Mouse (Mus musculus) hematopoietic stem cell, adult 5-6 weeks (primary cell): ENCODE measurements around the gene Kcnq4. TPM values are rescaled to one million over a fixed set of nuclear protein-coding genes. Genes with fewer than 3 reads are reported as not detected.

Experiments
- ATAC-seq, 2 experiments: fragments of 125-278 bp in 1 of 2; replicated peaks in 1 of 2; 2 replicates each; pipeline ENCODE4 v1.8.0; 2016 to 2017; ENCODE audit warnings: inconsistent platforms in 2 of 2, mild to moderate bottlenecking in 2 of 2, moderate number of reproducible peaks in 2 of 2, low read depth in 1 of 2, moderate TSS enrichment in 1 of 2; ENCODE audit not compliant: low FRiP score in 2 of 2, poor library complexity in 2 of 2, severe bottlenecking in 2 of 2, insufficient read depth in 1 of 2, low TSS enrichment in 1 of 2
- total RNA-seq: library from RNA; stranded (forward); fragments of 172-1452, 232-1000 nt; gene quantifications from 2 replicates; pipeline ENCODE4 v1.2.3, GENCODE M21; 2017

Gene Kcnq4
- total RNA-seq, 1 experiment from 2014 or later, result not detected

DNA sequence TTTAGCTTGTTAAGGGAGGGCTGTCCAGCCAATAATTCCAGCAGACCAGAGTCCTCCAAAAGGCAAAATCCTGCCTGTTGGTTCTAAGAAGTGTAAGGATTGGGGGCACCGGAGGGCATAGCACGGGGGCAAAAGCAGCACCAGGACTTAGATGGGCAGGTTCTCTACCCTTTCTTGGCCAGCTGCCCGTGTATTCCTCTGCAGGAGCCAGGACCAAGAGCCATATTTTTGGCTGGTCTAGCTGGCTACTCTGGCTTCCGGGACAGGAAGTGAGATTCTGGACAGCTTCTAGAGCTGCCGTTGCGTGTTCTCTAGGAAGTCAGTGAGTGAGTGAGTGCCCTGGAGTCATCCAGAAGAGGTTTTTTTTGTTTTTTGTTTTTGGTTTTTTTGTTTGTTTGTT is 18.3 kb downstream of the Kcnq4 start:
- ATAC-seq, result no peak

DNA sequence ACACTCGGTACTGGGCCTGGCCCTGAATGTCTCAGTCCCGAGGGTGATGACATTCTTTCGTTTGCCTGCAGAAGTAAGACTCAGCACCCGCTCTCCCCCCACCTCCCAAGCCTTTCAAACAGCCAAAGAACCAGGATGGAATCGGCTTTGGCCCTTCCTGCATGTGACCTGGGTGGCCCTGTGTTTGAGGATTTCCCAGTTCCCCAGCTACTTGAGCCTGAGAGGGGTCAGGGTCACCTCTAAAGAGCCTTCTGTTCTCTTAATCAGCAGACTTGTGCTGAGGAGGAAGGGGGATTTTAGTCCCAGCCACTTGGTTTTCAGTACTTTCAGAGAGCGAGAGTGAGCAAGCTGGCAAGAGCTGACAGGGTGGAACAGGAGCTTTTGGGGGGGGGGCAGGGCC is 19.0 kb downstream of the Kcnq4 start:
- no peak for ATAC-seq

DNA sequence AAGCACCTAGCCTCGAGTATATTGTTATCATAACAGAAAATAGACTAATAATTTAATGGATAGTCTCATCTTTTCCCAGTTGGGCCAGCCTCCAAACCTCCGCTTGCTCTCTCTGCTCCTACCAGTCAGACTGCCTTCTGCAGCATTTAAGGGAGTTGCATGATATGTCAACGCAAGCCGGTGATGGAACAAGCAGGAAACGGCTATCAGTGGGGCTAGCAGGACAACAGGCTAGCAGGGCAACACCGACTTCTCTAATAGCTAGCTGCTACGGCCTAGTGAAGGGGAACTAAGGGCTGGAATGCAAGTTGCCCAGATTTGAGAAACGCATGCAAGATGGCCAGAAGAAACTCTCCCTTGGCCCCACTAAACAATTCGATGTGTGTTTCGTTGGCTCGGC is 20.6 kb downstream of the Kcnq4 start:
- no peak for ATAC-seq

DNA sequence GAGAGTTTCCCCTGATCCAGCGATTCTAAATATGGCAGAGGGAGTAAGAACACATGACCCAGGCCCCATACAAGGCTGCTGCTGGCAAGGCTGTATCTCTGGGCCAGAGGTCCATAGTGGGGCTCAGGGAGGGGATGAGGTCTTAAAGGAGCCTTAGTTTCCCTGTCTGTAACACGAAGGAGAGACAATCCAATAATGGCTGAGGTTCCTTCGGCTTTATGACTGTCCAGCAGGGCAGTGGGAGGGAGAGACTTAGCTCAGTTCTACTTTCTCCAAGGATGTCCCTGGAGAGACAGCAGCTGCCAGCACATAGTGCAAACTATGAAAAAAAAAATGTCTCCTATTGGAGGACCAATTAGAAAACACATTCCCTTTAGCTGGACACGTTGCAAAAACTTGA is 22.2 kb downstream of the Kcnq4 start:
- ATAC-seq, result no peak

DNA sequence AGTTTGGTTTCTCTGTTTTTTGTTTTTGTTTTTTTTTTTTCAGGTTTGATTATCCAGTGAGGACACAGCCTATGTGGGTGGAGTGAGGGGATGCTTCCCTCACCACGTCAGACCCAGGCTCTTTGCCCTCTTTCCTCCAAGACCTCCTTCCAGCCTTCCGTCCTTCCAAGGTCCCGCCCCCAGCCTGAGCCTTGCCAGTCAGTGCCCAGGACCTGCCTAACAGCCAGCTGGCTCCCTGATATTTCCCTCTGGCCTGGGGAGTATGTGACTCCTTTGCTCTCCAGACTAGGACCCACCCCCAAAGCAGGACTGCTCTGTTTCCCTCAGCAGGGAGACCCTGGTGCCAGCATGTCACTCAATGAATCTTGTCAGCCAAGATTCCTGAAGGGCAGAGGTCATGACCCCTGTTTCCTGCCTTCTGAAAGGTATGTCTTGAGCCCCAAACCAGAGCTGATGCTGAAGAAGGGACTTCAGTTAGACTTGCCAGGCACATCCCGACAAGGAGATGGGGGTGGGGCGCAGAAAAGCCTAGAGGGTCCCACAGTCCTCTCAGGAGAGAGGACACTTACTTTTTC is 22.8 kb downstream of the Kcnq4 start:
- ATAC-seq, result no peak

DNA sequence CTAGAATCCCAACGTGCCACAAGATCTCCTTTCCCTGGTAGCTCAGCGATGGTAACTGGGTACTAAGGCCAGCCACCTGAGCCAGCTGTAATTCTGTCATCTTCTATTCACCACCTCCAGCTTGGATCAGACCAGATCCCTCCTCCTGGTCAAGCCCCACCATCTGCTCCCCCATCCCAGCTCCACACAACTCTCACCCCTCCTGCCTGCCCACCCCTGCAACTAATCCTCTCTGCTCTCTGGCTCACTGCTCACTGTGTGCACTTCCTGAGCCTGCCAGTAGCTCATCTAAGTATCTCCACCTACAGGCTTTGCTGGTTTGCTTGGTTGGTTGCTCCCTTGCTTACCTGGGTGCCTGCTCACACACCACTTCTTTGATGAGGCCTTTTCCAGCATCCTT is 26.8 kb downstream of the Kcnq4 start:
- ATAC-seq, result no peak

DNA sequence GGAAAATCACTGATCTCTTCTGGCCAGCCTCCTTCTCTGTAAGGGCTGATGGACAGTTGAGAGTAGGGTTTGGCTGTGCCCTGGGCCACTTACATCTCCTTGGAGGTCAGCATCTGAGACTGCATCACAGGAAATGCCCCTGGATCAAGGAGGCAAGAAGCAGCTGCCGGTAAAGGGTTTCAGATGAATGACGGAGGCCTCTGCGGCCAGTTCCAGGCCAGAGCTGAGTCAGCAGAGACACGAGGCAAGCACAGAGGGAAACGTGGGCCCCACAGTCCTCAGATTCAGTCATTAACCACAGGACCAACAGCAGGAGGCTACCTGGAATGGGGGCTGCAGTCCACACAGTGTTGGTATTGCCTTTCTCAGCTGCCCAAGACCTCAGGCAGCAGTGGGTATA is 29.3 kb downstream of the Kcnq4 start:
- peak in 1 of 2 experiments; percentile 47; a peak in 1 of 4 replicates for ATAC-seq

DNA sequence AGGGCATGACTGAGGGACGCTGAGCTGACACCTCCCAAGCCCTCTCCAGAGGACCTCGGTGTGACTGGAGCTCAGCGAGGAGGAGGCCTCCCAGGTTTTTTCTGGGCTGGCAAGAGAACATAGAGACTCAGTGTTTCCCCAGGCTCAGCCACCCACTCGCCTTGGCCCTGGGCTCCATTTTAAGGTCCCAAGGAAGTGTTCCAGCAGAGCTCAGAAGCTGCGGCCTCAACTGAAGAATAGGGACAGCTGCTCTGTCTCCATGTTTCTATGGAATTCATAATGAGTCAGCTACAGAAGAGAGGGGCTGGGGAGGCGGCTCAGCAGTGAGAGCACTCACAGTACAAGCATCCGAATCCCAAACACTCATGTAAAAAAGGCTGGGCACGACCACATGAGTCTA is 30.8 kb downstream of the Kcnq4 start:
- no peak for ATAC-seq

DNA sequence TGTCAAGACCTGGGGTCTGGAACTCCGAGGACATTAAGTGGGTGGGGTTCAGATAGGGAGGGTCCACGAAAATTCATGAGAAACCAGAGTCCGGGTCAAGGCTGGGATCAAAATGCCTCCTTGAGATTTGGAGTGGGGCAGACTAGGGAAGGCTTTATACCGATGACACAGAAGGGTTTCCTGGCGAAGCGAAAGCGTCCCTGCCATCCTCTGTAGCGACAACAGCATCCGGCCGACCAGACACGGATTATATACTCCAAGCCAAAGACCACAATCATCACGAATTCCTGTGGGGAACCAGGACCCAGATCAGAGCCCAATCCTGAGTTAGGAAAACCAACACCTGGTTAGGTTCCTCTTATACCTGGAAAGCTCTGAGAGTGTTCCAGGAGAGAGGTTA is 31.6 kb downstream of the Kcnq4 start:
- no peak for ATAC-seq

DNA sequence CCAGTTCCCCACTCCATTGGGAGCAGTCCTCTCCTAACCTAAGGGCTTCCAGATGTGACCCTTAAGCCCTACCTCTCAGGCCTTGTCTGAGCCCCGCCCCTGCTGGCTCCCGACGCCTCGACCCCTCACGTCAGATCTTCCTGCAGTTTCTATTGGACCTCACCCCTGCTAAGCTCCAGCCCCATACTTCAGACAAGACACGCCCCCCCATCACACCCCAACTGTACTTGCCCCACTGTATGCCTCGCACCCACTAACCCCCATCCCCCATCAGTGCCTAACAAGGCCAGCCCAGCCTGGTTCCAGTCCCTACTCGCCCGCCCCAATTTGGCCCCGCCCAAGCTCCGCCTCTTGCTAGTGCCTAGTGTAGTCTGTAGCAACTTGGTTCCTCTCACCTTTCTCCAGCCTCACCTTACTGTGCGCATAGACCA is 32.3 kb downstream of the Kcnq4 start:
- ATAC-seq, result peak; percentile 65 to 72

DNA sequence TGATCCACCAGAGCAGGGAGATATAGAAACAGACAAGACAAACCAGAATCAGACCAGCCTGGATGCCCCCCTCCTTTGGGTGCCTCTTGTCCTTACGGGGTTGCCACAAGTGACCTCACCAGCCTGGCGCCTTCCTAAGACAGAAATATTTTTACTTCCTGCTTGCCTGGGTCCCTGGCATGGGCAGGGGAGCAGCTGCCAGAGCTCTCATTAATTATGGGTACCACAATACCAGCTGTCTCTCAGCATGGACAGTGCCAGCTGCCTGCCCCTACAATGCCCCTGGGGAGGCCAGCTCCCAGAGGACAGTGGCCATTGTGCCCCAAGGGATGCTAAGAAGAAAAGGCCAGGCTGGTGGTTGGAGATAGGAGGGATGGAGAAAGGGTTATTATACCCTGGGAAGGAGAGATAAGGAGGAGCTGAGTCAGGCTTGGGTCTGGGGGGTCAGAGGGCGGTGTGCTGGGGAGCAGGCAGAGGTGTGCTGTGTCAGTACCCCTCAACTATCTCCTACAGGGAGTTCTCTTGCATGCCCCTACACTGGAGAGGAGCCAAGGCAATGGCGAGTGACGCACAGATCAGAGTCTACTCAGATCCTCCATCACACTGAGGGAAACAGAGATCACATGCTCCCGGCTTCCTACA is 34.4 kb downstream of the Kcnq4 start:
- ATAC-seq, result no peak

DNA sequence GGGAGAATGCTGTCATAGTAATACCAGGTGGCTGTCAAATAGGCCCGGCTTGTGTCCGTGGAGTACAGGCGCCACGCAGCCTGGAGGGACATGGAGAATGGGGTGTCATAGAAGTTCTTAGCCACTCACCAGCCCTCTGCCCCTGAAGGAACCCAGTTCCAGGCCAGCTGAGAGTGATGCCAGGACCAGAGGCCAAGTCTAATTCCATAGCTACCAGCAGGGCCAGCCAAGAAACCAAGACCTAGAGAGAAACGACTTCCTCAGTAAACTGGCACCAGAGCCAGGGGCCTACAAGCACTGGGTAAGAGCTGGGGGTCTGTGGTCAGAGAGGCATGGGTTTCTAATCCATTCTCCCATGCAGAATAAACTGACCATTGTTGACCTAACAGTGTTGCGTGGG is 35.4 kb downstream of the Kcnq4 start:
- ATAC-seq, result no peak

DNA sequence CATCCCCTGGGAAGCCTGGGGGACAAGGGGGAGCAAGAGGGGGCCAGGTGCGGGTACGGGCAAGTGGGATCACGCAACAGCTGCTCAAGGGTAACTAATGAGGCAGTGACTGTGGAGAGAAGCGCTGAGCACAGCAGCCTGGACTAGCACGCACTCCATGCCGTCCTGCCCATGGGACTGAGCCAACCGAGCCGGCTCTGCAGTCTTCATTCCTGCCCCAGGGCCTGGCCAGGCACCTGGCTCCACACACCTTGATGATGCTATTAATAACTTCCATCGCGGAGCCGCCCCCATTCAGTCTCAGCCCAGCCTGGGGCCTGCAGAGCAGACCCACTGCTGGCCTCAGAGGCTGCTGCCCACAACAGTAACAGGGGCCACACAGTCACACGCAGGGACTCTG is 36.2 kb downstream of the Kcnq4 start:
- no peak for ATAC-seq

DNA sequence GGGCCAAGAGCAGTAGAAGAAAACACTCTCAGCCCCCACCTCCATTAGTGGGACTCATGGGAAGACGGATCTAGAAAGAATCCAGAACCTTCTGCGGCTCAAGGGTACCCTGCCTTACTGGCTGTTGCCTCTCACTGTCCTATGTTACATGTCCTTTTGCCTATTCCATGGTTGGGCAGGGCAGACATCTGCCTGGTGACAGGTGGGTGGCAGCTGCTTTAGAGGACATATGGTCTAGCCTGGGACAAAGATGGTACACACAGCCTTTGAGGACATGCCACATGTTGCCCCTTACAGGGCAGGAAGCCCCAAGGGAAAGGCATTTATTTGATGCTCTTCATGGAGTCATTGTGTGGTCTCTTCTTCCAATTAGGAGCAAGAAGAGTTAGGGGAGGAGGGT is 45.9 kb downstream of the Kcnq4 start:
- no peak for ATAC-seq

DNA sequence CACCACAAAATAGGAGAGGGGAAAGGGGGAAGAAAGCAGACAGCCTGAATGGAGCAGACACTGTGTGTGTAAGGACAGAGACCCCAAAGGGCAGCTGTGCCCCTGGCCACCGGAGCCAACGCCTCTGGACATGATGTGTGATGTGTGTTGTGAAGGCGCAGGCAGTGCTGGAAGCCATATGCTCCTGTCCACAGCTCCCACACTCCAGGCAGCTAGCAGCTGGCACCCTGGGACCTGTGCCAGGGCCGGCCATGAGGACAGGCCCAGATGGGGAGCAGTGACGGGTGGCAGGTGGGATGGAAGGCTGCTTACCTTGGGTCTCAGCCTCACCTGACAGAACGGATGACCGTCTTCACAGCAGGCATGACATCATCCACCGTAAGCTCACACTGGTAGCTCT is 46.4 kb downstream of the Kcnq4 start:
- no peak for ATAC-seq

DNA sequence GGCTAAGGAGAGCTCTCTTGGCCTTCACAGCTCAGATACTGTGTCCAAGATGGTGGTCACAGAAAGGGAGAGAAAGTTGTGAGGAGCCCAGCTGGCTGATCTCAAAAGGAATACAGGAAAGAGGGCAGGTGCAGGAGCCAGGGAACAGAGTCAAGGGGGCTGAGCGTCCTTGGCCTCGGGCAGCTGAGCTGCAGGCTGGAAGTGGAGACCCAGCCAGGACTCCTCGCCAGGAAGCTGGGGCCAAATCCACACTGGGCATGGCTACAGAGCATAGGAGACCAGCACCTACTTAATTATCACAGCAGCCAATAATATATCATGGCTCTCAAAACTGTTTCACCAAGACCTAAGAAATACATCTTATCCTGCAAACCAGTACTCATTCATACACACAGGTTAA is 47.2 kb downstream of the Kcnq4 start:
- no peak for ATAC-seq

DNA sequence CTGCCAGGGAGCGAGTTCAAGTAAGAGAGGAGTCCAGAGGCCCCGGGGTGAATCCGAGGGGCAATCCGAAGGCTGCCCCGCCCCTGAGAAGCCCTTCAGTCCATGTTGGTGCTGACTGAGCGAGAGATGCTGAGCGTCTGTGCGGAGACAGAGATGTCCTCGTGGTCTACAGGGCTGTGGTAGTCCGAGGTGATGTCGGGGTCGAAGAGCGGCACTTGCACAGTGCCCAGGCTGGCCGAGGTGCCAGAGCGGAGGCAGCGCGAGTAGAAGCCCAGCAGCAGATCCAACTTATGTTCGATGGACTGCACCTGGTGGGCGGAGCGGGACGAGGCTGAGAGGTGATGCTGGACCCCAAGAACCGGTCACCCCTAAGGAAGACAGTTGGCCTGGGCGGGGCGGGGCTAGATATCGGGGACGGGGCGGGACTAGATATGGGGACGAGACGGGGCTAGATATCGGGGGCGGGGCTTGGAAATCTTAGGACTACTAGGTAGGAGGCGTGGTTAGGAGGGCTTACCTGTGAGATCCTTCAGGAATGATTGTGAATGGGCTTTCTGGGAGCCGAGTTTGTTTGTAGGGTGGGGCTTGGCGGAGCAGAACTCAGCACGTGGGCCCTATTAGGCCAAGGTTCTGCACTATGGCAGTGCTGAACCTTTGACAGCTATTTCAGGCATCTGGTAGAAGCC is 50.5 kb downstream of the Kcnq4 start:
- no peak for ATAC-seq

DNA sequence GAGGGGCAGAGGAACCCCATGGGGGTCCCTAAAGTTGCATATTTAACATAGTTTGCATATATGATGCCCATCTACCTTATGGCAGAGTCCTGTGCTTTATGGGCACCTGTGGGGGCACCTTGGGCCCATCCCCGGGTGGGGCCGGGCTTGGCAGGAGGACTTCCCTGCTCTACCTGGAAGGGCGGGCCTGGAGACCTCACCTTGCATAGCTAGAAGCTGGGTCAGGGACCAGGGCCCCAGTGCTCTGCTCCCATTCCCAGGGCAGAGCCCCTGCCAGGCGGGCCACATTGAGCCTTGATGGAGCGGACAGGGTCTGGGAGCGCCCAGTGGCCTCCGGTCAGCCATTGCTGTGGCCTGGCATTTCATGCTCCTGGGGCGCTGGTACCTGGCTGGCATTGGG is 51.1 kb downstream of the Kcnq4 start:
- ATAC-seq, result no peak

DNA sequence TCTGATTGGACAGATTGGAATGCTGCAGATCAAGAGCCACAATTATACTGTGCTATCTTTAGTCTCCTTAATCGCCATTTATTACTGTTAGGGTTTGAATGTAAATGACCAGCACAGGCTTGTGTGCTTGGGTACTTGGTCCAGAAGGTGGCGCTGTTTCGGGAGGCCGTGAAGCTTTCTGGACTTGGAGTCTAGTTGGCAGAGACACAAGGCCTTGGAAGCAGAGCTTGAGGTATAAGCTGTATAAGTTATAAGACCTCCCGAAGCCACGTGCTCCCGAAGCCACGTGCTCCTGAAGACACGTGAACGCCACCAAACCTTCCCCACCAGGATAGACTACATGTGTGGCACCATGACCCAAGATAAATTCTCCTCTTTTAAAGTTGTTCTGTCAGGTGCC is 55.7 kb downstream of the Kcnq4 start:
- no peak for ATAC-seq
